Mouse (Mus musculus) adrenal gland, postnatal 4 days (tissue): ENCODE data around the gene Ano10. TPM values are rescaled to one million over a fixed set of nuclear protein-coding genes. Genes with fewer than 3 reads are reported as not detected.

ENCODE experiments used
- DNase-seq, 2 experiments: peaks; one replicate each; pipeline ENCODE4 v3.0.0; 2021 to 2022; ENCODE audit warnings: low spot score in 2 of 2, mixed read lengths in 2 of 2
- total RNA-seq, 2 experiments: library from RNA; stranded (reverse); gene quantifications; 2 replicates each; pipeline ENCODE4 v1.2.3; 2021

Gene Ano10
- total RNA-seq, 2 experiments from 2014 or later, result 60.3 to 65.8 TPM

GRCm38 (mm10) chr9:122247430-122248027, 46.7 kb downstream of the Ano10 start:
- DNase-seq, result peak in 1 of 2 experiments; percentile 36

GRCm38 (mm10) chr9:122245879-122246278, 48.3 kb downstream of the Ano10 start:
- no peak for DNase-seq

GRCm38 (mm10) chr9:122245471-122245870, 48.8 kb downstream of the Ano10 start:
- DNase-seq, result no peak

- DNase-seq, result no peak
These were observed 49.4 kb downstream of the Ano10 start for GRCm38 (mm10) chr9:122244800-122245165.

GRCm38 (mm10) chr9:122244080-122244799, 50.0 kb downstream of the Ano10 start:
- DNase-seq, result peak in 1 of 2 experiments; percentile 41

GRCm38 (mm10) chr9:122243297-122243696, 50.9 kb downstream of the Ano10 start:
- no peak for DNase-seq

GRCm38 (mm10) chr9:122242856-122243255, 51.4 kb downstream of the Ano10 start:
- DNase-seq, result no peak

GRCm38 (mm10) chr9:122241812-122242400, 52.3 kb downstream of the Ano10 start:
- no peak for DNase-seq

GRCm38 (mm10) chr9:122240629-122241199, 53.5 kb downstream of the Ano10 start:
- no peak for DNase-seq

GRCm38 (mm10) chr9:122234741-122235140, 59.5 kb downstream of the Ano10 start:
- no peak for DNase-seq

- DNase-seq, result no peak
These were observed 60.3 kb downstream of the Ano10 start for GRCm38 (mm10) chr9:122233972-122234345.

GRCm38 (mm10) chr9:122233316-122233971, 60.8 kb downstream of the Ano10 start:
- DNase-seq, result no peak

- no peak for DNase-seq
These were observed 61.3 kb downstream of the Ano10 start for GRCm38 (mm10) chr9:122232912-122233311.

- no peak for DNase-seq
These were observed 63.5 kb downstream of the Ano10 start for GRCm38 (mm10) chr9:122230701-122231100.

- no peak for DNase-seq
These were observed 67.8 kb downstream of the Ano10 start for GRCm38 (mm10) chr9:122226419-122226818.

- DNase-seq, result no peak
These were observed 68.9 kb downstream of the Ano10 start for GRCm38 (mm10) chr9:122225309-122225708.

- DNase-seq, result no peak
These were observed 71.2 kb downstream of the Ano10 start for GRCm38 (mm10) chr9:122223005-122223404.

- no peak for DNase-seq
These were observed 74.3 kb downstream of the Ano10 start for GRCm38 (mm10) chr9:122219934-122220333.

GRCm38 (mm10) chr9:122216945-122217529, 77.2 kb downstream of the Ano10 start:
- DNase-seq, result no peak

- no peak for DNase-seq
These were observed 79.1 kb downstream of the Ano10 start for GRCm38 (mm10) chr9:122215118-122215517.

- no peak for DNase-seq
These were observed 85.9 kb downstream of the Ano10 start for GRCm38 (mm10) chr9:122208311-122208710.
